Mouse (Mus musculus) embryonic fibroblast, embryonic 13.5 days (primary cell): ENCODE results near the gene Heatr9. TPM values are rescaled to one million over a fixed set of nuclear protein-coding genes. Genes with fewer than 3 reads are reported as not detected.

Experiments used
- H3K27ac ChIP-seq: 2 replicates; pipeline ENCODE4 v1.5.1; 2012; ENCODE audit warnings: low read length, control low read depth, inconsistent platforms; ENCODE audit not compliant: insufficient read depth
- H3K4me1 ChIP-seq: 2 replicates; pipeline ENCODE4 v1.6.1; 2011; ENCODE audit warnings: low read length; ENCODE audit not compliant: control insufficient read depth, insufficient read depth
- H3K4me3 ChIP-seq: 2 replicates; pipeline ENCODE4 v1.5.1; 2011; ENCODE audit warnings: mild to moderate bottlenecking, control low read depth, low read length; ENCODE audit not compliant: insufficient read depth
- CTCF ChIP-seq: IDR thresholded peaks from 2 replicates; pipeline ENCODE4 v1.5.1; 2011; ENCODE audit warnings: mild to moderate bottlenecking, control low read depth, low read length, moderate library complexity, borderline replicate concordance; ENCODE audit not compliant: insufficient read depth
- POLR2A ChIP-seq: IDR thresholded peaks from 2 replicates; pipeline ENCODE4 v1.6.1; 2011; ENCODE audit warnings: low read depth, mild to moderate bottlenecking, control low read depth, low read length, moderate library complexity
- polyA plus RNA-seq: library from polyadenylated mRNA; stranded (reverse); fragments of >200 nt; gene quantifications from 2 replicates; pipeline ENCODE4 v1.2.4, GENCODE M21; 2011; ENCODE audit warnings: low read depth; ENCODE audit not compliant: missing spikeins, insufficient read length

Heatr9 gene
- polyA plus RNA-seq, 1 experiment = not detected

DNA sequence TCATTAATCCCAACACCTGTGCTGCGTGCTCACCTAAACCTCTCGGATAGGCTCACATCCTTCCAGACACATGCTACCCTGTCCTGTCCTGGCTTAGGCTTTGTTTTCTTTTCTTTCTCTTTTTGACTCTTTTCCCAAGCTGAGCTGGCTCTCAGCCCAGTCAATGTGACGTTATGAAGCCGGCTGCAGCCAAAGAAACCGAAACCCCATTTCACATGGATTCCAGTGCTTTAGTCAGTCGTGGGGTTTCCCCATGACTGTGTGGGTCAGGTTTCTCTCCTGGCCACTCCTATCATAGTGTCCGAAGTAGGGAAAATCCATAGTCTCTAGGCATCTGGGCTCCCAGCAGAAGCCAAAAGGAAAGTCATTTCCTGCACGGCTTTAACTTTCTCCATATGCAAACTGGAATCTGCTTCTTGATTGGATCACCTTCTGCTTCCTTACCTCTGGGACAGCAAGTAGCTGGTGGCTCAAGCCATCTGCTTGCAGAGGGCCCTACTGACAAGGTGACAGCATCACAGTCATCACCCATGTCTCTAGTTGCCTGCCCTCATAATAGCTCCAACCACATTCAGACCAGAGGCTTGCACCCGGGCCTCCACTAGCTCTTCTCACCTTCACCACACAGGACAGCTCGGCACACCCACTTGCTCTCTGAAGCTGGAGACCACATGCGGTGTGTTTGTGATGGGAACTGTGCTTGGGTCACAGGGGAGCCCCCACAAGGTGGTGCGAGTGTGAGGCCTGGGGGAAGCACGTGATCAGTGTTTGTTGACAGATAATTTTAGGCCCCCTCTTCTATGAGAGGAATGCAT lies 12.8 kb upstream of the Heatr9 start:
- Histone ChIP-seq H3K4me3 (no peak overlapping the region), H3K27ac (peak overlapping the region; percentile 15), H3K4me1 (peaks cover 13% of the 10 kb centered on the region)
- TF ChIP-seq POLR2A (no peak), CTCF (no peak)

DNA sequence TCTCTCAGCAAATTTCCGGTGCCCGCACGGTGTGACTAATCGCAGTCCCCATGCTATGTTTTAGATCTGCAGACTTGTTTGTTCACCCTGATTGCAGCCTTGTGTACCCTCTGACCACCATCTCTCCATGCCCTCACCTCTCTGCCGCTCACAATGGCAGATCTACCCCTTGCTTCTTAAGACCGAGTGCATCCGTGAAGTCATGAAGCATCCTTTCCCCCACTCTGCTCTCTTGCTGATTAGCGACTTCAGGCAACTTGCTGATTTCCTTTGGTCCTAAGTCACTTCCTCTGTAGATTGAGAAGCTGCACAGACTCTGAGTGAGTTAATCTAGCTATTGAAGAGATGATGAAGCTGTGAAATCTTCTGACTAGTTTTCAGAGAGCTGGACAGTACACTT lies 12.2 kb upstream of the Heatr9 start:
- no peak for TF ChIP-seq CTCF
- TF ChIP-seq POLR2A = no peak
- Histone ChIP-seq H3K4me3 (no peak overlapping the region), H3K27ac (no peak overlapping the region), H3K4me1 (peaks cover 13% of the 10 kb centered on the region)

DNA sequence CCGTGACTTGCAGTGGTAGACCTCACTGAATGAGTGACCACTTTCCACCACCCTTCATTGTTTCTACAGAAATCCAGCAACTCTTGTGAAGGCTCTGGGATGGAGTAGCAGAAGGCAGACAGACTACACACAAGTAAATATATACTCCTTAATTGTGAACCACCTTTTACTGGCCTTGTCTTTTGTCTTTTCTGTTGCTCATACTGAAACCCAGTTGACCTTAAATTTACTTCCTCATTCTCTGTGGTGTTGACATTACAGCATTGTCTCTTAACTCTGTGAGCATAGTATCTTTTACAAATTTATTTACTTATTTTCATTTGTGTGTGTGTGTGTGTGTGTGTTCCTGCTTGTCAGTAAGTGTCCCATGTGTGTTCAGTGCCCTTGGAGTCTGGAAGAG lies 11.2 kb upstream of the Heatr9 start:
- Histone ChIP-seq H3K4me3 (no peak overlapping the region), H3K4me1 (peaks cover 7% of the 10 kb centered on the region; the same call in 1 of the 2 replicates), H3K27ac (no peak overlapping the region)
- TF ChIP-seq POLR2A = no peak
- no peak for TF ChIP-seq CTCF

DNA sequence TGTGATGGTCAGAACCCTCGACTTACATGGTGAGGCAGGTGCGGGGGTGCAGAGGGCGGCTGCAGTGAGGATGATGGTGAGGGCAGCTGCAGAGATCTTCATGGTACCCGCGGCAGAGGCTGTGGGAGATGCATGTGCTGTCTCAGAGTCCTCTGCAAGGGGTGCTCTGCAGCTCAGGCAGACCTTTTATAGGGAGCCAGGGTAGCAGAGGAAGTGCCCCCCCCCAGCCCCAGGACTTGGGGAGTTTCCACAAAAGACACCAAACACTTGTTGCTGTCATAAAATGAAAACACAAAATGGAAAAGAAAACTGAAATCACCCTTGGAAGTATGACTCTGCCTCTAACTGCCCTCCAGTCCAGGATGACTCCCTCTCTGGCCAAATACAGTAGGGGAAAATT lies 8.4 kb upstream of the Heatr9 start, which contains the start of gene Ccl5:
Gene Ccl5 (minus strand): TSS at position 159 of the 400 bp plus-strand sequence.
- no peak for TF ChIP-seq CTCF
- H3K4me1 ChIP-seq = peaks cover 7% of the 10 kb centered on the region; the same call in 1 of the 2 replicates
- H3K4me3 ChIP-seq = no peak within 1 kb of the TSS
- no peak within 1 kb of the TSS for H3K27ac ChIP-seq

DNA sequence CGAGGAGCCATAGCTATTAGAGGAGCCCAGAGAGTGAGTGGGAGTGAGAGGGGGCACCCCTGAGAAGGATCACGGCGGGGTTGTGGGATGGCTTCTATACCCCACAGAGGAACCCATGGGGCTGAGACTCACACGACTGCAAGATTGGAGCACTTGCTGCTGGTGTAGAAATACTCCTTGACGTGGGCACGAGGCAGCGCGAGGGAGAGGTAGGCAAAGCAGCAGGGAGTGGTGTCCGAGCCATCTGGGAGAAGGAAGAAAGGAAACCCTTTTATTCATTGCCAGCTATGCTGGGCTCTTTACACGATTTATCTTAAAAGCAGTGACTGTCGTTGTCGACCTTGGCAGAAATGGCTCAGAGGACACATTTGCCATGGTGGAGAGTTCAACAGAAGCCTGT lies 7.0 kb upstream of the Heatr9 start:
- no peak for TF ChIP-seq CTCF
- no peak for TF ChIP-seq POLR2A
- H3K4me1 ChIP-seq = peaks cover under 1% of the 10 kb centered on the region; the same call in 1 of the 2 replicates
- H3K4me3 ChIP-seq = no peak overlapping the region
- no peak overlapping the region for H3K27ac ChIP-seq

DNA sequence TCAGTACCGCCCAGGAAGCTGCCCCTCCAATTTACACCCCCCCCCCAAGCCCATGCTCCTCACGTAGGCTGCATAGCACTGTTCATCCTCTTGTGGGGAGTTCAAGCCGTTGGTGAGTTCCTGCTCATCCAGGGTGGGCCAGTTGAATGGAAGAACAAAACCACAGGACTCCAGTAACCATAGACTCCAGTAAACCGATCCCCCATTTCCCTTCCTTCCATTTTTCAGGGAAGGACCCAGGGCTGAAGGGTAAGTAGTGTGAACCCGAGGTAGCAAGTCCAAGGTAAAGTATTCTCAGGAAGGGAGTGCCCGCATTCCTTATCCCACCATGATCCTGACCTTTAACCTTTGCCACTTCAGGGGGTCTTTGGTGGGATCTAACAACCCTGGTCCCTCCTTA lies 3.6 kb downstream of the Heatr9 start:
- Histone ChIP-seq H3K4me1 (no peaks in the 10 kb centered on the region), H3K27ac (no peak overlapping the region), H3K4me3 (no peak overlapping the region)
- no peak for TF ChIP-seq CTCF
- no peak for TF ChIP-seq POLR2A

DNA sequence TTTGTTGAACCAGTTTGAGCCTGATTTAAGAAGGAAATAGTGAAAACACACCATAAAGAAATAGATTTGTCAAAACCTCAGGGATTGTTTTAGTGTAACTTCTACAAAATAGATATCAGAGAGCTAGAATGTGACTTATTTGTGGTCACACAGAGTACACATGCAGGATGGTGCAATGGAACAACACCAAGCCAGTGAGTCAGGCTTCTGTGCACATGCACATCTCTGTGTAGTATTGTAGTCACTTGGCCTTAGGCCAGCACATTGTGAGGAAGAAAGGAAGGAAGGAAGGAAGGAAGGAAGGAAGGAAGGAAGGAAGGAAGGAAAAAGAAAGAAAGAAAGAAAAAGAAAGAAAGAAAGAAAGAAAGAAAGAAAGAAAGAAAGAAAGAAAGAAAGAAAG lies 4.8 kb downstream of the Heatr9 start:
- no peak for TF ChIP-seq POLR2A
- TF ChIP-seq CTCF = no peak
- Histone ChIP-seq H3K4me3 (no peak overlapping the region), H3K27ac (no peak overlapping the region), H3K4me1 (no peaks in the 10 kb centered on the region)

DNA sequence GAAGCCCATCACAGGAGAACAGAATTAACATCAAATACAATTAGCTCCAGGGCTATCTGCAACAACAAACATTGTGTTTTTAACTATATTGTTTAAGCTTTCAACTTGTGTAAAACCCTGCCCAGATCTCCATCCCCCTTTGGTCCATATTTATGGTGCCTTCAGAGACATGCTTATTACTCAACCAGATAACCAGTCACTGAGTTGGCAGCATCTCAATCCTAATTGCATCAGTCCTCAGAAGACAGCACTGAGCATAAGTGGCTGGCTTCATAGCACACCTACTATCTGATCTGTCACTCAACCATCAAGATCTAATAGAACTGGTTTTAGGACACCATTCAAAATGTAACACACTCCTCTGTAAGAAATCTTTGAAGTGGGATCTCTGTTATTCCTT lies 12.5 kb downstream of the Heatr9 start:
- Histone ChIP-seq H3K27ac (no peak overlapping the region), H3K4me3 (no peak overlapping the region), H3K4me1 (no peaks in the 10 kb centered on the region)
- TF ChIP-seq CTCF (no peak), POLR2A (no peak)

DNA sequence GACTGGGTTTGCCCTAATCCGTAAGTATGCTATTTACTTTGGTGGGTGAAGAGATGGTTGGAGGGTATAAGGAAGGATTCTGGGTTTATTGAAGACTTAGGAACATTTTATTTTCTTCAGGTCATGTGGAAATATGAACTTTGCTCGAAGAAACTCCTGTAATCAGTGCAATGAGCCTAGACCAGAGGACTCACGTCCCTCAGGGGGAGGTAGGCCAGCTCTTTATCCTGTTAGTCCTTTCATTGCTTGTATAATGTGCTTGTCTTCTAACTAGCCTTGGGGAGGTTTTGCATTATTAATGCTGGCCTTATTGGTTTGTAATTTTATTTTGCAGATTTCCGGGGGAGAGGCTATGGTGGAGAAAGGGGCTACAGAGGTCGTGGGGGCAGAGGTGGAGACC lies 17.7 kb downstream of the Heatr9 start:
- Histone ChIP-seq H3K27ac (no peak overlapping the region), H3K4me3 (no peak overlapping the region), H3K4me1 (no peaks in the 10 kb centered on the region)
- no peak for TF ChIP-seq CTCF
- TF ChIP-seq POLR2A = no peak

DNA sequence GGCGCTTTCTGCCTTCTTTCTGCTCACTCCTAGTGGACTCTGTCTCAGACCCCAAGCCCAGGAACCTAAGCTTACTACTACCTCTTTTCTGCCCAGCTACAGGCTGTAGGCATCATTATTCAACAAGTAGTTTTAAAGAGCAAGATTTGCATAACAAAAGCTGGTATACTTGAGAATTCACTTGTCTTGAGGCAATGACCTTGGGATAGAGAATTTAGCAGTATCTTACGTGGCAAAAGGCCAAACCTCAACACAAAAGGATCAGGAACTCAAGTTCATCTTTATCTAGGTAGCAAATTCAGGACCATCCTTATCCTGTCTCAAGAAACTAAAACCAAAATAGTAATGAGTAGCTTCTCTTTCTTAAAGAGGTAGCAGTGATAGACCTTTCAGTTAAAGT lies 26.4 kb downstream of the Heatr9 start:
- Histone ChIP-seq H3K4me1 (no peaks in the 10 kb centered on the region), H3K4me3 (no peak overlapping the region), H3K27ac (no peak overlapping the region)
- TF ChIP-seq CTCF (no peak), POLR2A (no peak)
